13 mouse cellular contexts compared by ENCODE assay signal in the genomic region with DNA sequence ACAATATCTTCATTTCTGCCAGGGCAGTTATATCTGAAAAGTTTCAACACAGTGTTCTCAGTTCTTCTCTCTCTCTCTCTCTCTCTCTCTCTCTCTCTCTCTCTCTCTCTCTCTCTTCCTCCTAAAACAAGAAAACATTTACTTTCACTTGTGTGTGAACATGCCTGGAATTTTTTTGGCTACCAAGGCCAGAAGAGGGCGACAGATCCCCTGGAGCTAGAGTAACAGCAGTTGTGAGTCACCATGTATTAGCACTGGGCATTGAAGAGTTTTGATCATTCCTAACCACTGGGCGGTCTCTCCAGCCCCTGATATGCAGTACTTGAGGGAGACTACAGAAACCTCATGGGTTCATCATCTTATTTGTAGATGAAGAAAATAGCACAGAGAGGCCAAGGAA.
DNase-seq lines count a peak whose midpoint lies in the region; ATAC-seq and TF ChIP-seq lines count a peak whose summit lies in the region.
"Had no signal": no experiment of that assay in that cellular context is flagged by ENCODE, and none has a peak within 500 bp of the region (broad histone marks: within the 10 kb centered on the region; RNA-seq: fewer than 3 reads in every experiment).

No protein-coding gene starts in this region.

- no peak overlapping the region for H3K4me3 ChIP-seq in heart, postnatal 0 days (ENCODE audit: low read depth, low read length)
- no peak overlapping the region for H3K4me3 ChIP-seq in lung, adult 2 months (replicated peaks; ENCODE audit: extremely low read depth, low read depth, low read length)
- H3K4me3 ChIP-seq in embryonic facial prominence, embryonic 11.5 days (ENCODE audit: low read depth, low read length): no peak overlapping the region
- no peak overlapping the region for H3K4me3 ChIP-seq in heart, adult 2 months
- H3K4me3 ChIP-seq in limb, embryonic 10.5 days: no peak overlapping the region
- H3K4me3 ChIP-seq: forebrain, embryonic 15.5 days; heart, embryonic 13.5 days; megakaryocyte, embryonic 14.5 days had no signal

- DNase-seq in heart, postnatal 0 days (ENCODE audit: low spot score): no peak
- no peak for DNase-seq in heart, postnatal 14 days
- peak; percentile 22 for DNase-seq in lung, postnatal 36 days
- DNase-seq in lung, adult 2 months: no peak
- DNase-seq in Muller cell, postnatal 12 days (ENCODE audit: inconsistent ontology term): peak; percentile 62
- peak; percentile 38 for DNase-seq in embryonic facial prominence, embryonic 11.5 days (ENCODE audit: low spot score)
- no peak for DNase-seq in heart, adult 2 months
- no peak for DNase-seq in limb, embryonic 10.5 days (ENCODE audit: low spot score)
- DNase-seq: cerebellum, adult 9-10 months; kidney, adult 9 months had no signal

- H3K9me3 ChIP-seq in heart, postnatal 0 days (replicated peaks; ENCODE audit: control insufficient read depth, low read length): no peaks in the 10 kb centered on the region
- H3K9me3 ChIP-seq in embryonic facial prominence, embryonic 11.5 days (replicated peaks; ENCODE audit: control insufficient read depth, low read length): no peaks in the 10 kb centered on the region
- H3K9me3 ChIP-seq in limb, embryonic 10.5 days (replicated peaks): no peaks in the 10 kb centered on the region
- H3K9me3 ChIP-seq: forebrain, embryonic 15.5 days had no signal

- H3K4me2 ChIP-seq in heart, postnatal 0 days (ENCODE audit: low read depth, low read length): no peak overlapping the region
- no peak overlapping the region for H3K4me2 ChIP-seq in embryonic facial prominence, embryonic 11.5 days (ENCODE audit: low read depth, low read length)
- H3K4me2 ChIP-seq: forebrain, embryonic 15.5 days; heart, embryonic 13.5 days had no signal

- WGBS in heart, postnatal 0 days: 45% methylated on average over 2 of the region's 2 CpGs
- 38% methylated on average over 2 of the region's 2 CpGs for whole genome bisulfite sequencing in lung, adult 2 months
- 53% methylated on average over 2 of the region's 2 CpGs for WGBS in embryonic facial prominence, embryonic 11.5 days
- 34% methylated on average over 2 of the region's 2 CpGs for WGBS in heart, adult 2 months
- WGBS in limb, embryonic 10.5 days: 51% methylated on average over 2 of the region's 2 CpGs

- no peaks in the 10 kb centered on the region for H3K36me3 ChIP-seq in heart, postnatal 0 days (replicated peaks; ENCODE audit: control insufficient read depth, insufficient read depth, low read length)
- H3K36me3 ChIP-seq in embryonic facial prominence, embryonic 11.5 days (replicated peaks; ENCODE audit: control insufficient read depth, insufficient read depth, low read depth, low read length): no peaks in the 10 kb centered on the region
- H3K36me3 ChIP-seq in heart, adult 2 months (ENCODE audit: control insufficient read depth, insufficient read depth, low read length): no peaks in the 10 kb centered on the region
- no peaks in the 10 kb centered on the region for H3K36me3 ChIP-seq in limb, embryonic 10.5 days
- H3K36me3 ChIP-seq: forebrain, embryonic 15.5 days; heart, embryonic 13.5 days had no signal

- no peaks in the 10 kb centered on the region for H3K79me2 ChIP-seq in heart, adult 2 months (replicated peaks; ENCODE audit: control insufficient read depth, insufficient read depth, low read length)

- intact Hi-C loops in heart, postnatal 14 days (cut with DNase I): no loop called here
- intact Hi-C loops in heart, adult 2 months (cut with DNase I): no loop called here

- TF ChIP-seq CTCF in heart, postnatal 0 days (IDR thresholded peaks at IDR 0.05; ENCODE audit: low read depth): peak; percentile 5; the same call in 1 of the 2 replicates
- TF ChIP-seq CTCF in lung, adult 2 months (IDR thresholded peaks at IDR 0.05; ENCODE audit: insufficient read depth, low read length): no peak
- TF ChIP-seq CTCF in heart, adult 2 months (IDR thresholded peaks at IDR 0.05): no peak

- no peaks in the 10 kb centered on the region for H3K4me1 ChIP-seq in heart, postnatal 0 days (ENCODE audit: control insufficient read depth, insufficient read depth)
- no peaks in the 10 kb centered on the region for H3K4me1 ChIP-seq in lung, adult 2 months (ENCODE audit: control insufficient read depth, insufficient read depth, low read length)
- no peaks in the 10 kb centered on the region for H3K4me1 ChIP-seq in embryonic facial prominence, embryonic 11.5 days (ENCODE audit: control insufficient read depth, insufficient read depth, low read length)
- no peaks in the 10 kb centered on the region for H3K4me1 ChIP-seq in heart, adult 2 months (ENCODE audit: control insufficient read depth, insufficient read depth, low read length)
- H3K4me1 ChIP-seq in limb, embryonic 10.5 days: no peaks in the 10 kb centered on the region
- H3K4me1 ChIP-seq: forebrain, embryonic 15.5 days; heart, embryonic 13.5 days; megakaryocyte, embryonic 14.5 days had no signal

- no peaks in the 10 kb centered on the region for H3K27me3 ChIP-seq in heart, postnatal 0 days (ENCODE audit: control insufficient read depth, insufficient read depth, low read length)
- H3K27me3 ChIP-seq in embryonic facial prominence, embryonic 11.5 days (ENCODE audit: control insufficient read depth, insufficient read depth, low read length): no peaks in the 10 kb centered on the region
- H3K27me3 ChIP-seq in heart, adult 2 months (ENCODE audit: control insufficient read depth, insufficient read depth, low read length): no peaks in the 10 kb centered on the region
- H3K27me3 ChIP-seq in limb, embryonic 10.5 days (ENCODE audit: low read depth, poor library complexity, severe bottlenecking): no peaks in the 10 kb centered on the region
- H3K27me3 ChIP-seq: forebrain, embryonic 15.5 days; heart, embryonic 13.5 days; megakaryocyte, embryonic 14.5 days had no signal

- TF ChIP-seq POLR2A in lung, adult 2 months (IDR thresholded peaks at IDR 0.05; ENCODE audit: borderline replicate concordance, extremely low read depth, low read depth, low read length): no peak
- no peak for TF ChIP-seq POLR2A in heart, adult 2 months (IDR thresholded peaks at IDR 0.05; ENCODE audit: insufficient read depth, low read depth, low read length)

- no peak overlapping the region for H3K27ac ChIP-seq in heart, postnatal 0 days (ENCODE audit: low read depth)
- no peak overlapping the region for H3K27ac ChIP-seq in embryonic facial prominence, embryonic 11.5 days (replicated peaks; ENCODE audit: low read depth, low read length)
- no peak overlapping the region for H3K27ac ChIP-seq in heart, adult 2 months
- no peak overlapping the region for H3K27ac ChIP-seq in limb, embryonic 10.5 days
- H3K27ac ChIP-seq: forebrain, embryonic 15.5 days; heart, embryonic 13.5 days had no signal

- H3K9ac ChIP-seq in heart, postnatal 0 days (replicated peaks; ENCODE audit: low read depth, low read length): no peak overlapping the region
- no peak overlapping the region for H3K9ac ChIP-seq in embryonic facial prominence, embryonic 11.5 days (replicated peaks; ENCODE audit: low read length)
- H3K9ac ChIP-seq in heart, adult 2 months (ENCODE audit: low read depth, low read length): no peak overlapping the region
- H3K9ac ChIP-seq: forebrain, embryonic 15.5 days; heart, embryonic 13.5 days had no signal

- no peak for TF ChIP-seq EP300 in heart, postnatal 0 days (IDR thresholded peaks at IDR 0.05; ENCODE audit: low read depth)
- no peak for TF ChIP-seq EP300 in heart, adult 2 months (IDR thresholded peaks at IDR 0.05; ENCODE audit: insufficient read depth, low read depth, low read length)

- ATAC-seq in heart, postnatal 0 days (ENCODE audit: insufficient read depth, low read depth): no peak
- ATAC-seq in embryonic facial prominence, embryonic 11.5 days (replicated peaks; ENCODE audit: insufficient number of reproducible peaks, low FRiP score, low TSS enrichment, low read depth): no peak
- ATAC-seq: forebrain, embryonic 15.5 days had no signal

Comparison
In these comparisons a context has a peak if more than half of its experiments do, and no peak if none do; other contexts are left out.
1. DNase-seq: peak in lung, postnatal 36 days (single experiment), Muller cell, postnatal 12 days (single experiment) and embryonic facial prominence, embryonic 11.5 days (single experiment); none in heart, postnatal 0 days (single experiment), heart, postnatal 14 days (0 of 2), lung, adult 2 months (single experiment), heart, adult 2 months (0 of 2) and limb, embryonic 10.5 days (single experiment).